Mouse (Mus musculus): ENCODE results near the gene Ltb.
"Not testable (repeated sequence)": the region's sequence is repeated elsewhere in the genome, so short reads cannot be mapped to it uniquely, and the experiment has no call there.

The Ltb gene

DNA sequence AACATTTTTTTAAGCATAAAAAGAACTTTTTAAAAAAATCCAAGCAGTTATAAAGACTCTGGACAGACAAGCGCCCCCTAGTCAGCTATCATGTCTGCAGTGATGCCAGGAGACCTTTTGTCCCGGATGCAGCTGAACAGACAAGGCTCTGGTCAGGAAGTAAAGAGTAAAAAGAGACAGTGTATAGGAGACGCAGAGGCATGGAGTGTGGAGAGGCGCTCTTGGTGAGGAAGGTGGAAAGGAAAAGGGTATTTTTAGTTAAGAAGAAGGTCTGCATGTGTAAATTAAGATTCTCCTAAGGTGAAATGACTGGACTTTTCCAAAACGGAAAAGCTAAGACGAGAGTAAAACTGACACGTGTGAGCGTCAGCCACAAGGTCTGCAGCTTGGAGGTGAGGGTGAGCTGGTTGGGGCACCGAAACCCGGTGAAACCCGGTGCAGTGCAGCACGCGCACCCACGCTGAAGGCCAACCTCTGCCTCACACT, 32.4 kb downstream of the Ltb start:
- DNase-seq (ENCODE audit: low spot score), result no peak

DNA sequence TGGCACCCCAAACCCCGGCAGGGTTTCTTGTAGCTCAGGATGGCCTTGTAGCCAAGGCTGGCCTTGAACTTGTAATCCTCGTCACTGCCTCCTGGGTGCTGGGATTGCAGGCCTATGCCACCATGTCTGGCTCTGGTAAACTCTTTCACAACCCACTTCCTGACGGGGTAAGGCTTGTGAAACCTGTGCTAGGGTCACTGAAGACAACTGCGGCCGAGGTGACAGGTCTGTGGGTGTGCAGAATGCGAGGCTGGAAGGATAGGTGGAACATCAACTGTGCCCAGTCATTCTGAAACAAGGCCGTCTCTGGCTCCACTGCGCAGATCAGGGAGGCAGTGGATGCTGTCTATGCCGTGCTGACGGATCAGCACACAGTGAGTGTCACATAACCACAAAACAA, 36.8 kb downstream of the Ltb start:
- no peak for DNase-seq (ENCODE audit: low spot score)

DNA sequence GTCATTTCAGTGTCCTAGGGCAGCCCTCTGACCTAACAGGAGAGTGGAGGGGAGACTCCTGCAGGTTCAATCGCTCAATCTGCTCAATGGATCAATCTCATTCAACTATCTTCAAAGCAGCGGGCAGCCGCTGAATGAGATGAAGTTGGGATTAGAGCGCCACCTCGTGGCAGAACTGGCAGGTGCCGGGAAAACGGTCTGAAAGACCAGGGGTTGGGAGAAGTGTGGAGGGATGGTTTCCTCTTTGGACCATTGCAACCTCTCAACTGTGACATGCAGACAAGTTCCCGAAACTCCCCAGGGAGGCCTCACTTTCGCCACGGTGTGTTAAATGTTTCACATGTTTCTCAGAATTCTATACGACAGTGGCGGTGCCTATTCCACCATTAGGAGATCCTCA, 37.8 kb downstream of the Ltb start:
- peak; percentile 81 for DNase-seq (ENCODE audit: low spot score)

DNA sequence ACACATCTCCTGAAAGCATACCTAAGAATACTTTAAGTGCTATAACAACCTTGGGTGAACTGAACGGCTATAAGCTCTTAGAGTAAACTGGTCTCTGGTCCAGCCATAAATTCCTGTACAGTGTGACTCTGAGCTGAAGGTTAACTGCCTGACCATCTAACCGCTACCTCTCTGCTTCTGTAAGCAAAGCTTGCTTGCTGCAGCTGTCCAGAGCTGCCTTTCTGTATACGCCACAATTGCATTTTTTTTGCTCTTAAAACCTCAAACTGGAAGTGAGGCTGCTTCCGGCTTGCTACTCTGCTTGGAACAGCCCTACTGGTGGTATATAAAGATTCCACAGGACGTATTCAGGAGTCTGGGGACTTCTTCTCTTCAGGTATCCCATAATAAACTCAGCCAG, 38.4 kb downstream of the Ltb start:
- no peak for DNase-seq (ENCODE audit: low spot score)

DNA sequence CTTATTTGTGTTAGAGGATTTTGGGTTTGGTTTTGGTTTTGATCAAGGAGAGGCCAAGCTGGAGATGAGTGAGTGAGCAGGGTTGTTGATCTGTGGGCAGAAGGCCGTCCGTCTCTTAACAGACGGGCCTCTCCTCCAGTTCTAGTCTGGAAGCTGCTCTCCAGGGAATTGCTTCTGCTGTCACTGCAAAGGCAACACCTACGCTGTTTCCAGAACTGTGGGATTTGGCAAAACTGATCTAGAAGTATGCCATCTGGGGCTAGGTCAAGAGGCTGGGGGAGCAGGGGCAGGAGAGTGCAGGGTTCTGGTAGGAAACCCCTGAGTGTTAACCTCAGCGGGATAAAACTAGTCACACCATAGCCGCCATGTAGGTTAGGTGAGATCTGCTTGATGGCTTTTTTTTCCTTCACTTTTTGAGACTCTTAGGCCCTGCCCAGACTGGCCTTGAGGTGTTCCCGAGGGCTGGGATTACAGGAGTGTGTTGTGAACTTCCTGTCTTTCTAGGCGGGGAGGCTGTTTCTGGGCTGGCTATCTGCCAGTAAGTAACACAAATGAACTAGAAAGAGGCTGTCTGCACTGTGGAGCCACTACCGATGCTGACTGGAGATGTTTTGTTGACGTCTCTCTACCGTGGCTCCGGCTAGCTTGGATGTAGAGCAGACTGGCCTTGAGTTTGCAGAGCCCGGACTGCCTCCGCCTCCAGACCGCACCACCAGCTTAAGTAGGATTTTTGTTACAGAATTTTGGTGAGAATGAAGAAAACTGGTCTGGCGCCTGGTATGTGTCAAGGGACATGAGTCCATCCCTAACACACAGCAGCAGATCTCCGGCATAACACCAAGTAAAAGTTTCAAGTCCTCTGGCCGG, 39.1 kb downstream of the Ltb start, which contains the start of gene Atp6v1g2:
Atp6v1g2 (plus strand) TSS at position 547 of the 867 bp plus-strand sequence.
- peak; percentile 45 for DNase-seq (ENCODE audit: low spot score)

DNA sequence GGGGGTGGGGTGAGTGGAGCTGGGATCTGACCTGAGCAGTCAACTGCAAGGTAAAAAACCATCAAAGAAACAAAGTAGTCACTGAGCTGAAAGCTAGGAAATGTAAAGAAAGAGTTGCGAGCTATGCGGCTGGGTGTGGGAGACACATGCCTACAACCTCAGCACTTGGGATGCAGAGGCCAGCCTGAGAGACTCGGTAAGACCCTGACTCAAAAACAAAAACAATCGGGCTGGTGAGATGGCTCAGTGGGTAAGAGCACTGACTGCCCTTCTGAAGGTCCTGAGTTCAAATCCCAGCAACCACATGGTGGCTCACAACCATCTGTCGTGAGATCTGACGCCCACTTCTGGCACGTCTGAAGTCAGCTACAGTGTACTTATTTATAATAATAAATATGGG, 39.9 kb downstream of the Ltb start:
- not testable (repeated sequence) for DNase-seq (ENCODE audit: low spot score)

DNA sequence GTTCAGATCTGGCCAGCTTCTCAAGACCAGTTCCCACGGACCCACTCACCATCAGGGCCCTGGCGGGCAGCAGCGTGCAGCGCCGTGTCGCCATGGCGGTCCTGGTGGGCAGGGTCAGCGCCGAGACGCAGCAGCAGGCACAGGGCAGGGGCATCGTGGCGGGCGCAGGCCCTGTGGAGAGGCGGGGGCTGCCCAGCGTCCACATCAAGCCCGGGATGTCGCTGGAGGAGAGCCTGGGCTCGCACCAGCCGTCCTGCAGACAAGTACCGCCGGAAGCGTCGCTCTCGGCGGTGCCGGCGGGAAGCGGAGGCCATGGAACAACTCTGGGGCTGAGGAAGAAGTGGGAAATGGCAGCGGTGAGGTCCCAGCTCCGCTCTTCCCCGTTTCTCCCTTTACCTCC, 40.7 kb downstream of the Ltb start:
- peak; percentile 65 for DNase-seq (ENCODE audit: low spot score)

DNA sequence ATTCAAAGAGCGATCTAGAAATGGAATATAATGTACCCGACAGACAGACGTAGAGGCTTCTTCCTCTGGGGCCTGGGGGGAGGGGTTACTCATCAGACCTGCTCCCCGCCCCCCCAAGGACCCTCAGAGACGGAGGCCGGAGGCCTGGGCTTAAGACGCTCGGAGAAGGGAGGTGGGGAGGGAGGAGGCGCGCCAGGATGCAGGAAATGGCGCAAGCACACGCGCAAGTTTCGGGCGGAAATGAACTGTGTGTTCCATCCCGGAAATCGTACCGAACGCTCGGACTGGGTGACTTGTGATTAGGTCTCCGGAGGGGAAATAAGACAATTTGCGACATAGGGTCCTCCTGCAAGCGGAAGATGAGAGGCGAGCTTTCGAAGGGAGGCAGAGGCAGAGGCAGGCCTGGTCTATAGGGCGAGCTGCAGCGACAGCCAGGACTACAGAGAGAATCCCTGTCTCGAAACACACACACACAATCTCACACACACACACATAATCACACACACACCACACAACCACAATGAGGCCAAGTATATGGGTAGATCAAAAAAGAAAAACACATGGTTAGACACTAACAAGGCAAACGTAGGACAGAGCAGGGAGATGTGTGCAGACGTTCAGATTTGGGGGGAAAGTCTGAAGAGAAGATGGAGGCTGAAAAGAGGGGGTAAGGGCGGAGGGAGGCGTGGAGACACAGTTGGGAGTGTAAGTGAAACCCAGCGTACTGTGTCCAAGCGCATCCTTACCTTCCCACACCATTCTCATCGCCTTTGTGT, 41.6 kb downstream of the Ltb start, which contains the start of gene Nfkbil1:
Nfkbil1 (minus strand) TSS at position 179 of the 776 bp plus-strand sequence.
- peak; percentile 87 for DNase-seq (ENCODE audit: low spot score)

DNA sequence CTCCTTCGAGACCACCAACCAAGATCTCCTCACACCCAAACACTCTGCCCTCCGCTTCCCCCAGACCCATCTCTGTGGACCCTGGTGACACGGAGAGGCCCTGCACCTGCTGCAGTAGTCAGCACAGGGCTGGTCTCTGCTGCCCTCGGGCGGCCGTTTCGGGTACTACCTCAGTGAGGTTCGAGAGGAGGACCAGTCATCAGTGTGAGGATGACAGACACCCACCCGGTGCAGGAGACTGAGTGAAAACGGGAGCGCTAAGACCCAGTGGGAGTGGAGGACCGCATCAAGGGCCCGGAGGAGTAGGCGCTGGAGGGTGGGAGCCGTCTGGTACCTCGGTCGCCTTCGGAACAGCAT, 42.1 kb downstream of the Ltb start:
- peak; percentile 95 for DNase-seq (ENCODE audit: low spot score)

DNA sequence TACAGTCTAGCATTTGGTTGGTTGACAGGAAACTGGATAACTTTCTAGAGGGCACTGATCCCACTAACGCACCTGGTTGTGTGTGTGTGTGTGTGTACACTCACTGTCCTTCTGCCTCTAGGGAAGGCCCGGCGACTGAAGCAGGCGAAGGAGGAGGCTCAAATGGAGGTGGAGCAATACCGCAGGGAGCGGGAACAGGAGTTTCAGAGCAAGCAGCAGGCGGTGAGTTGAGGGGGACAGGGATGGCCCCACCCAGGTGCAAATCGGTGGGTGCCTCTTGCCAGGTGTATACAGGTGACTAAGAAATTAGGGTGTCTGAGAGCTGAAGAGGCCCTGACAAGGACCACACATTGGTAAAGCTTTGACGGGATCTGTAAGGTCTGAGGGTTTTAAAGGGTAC, 42.8 kb downstream of the Ltb start:
- DNase-seq (ENCODE audit: low spot score), result no peak

DNA sequence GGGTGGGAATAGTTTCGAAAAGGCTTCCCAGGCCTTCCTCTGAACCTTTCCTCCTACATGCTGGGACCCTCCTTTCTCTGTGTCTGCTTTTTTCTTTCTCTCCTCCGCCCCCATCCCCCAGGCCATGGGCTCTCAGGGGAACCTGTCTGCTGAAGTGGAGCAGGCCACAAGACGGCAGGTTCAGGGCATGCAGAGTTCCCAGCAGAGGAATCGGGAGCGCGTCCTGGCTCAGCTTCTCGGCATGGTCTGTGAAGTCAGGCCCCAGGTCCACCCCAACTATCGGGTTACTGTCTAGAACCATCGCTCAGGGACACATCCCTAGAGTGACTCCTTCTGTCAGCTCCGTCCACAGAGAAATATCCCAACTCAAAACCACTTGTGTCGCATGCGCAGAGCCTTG, 43.3 kb downstream of the Ltb start:
- DNase-seq (ENCODE audit: low spot score), result no peak

DNA sequence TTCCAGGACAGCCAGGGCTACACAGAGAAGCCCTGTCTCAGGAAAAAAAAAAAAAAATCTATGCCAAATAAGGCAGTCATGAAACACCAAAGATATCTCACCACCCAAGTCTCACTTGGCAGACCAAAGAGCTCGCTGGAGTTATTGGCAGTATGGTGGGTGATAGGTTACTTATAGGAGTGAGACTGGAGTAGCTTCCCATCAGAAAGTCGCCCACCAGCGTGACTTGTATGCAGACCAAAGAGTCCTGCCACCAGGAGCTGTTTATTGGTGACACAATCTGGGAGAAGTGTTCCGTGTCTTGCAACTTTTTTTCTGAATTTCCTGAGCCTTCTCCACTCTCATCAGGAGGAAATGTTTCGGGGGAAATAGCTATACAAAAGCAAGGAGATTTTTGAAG, 45.5 kb downstream of the Ltb start:
- DNase-seq (ENCODE audit: low spot score), result no peak

DNA sequence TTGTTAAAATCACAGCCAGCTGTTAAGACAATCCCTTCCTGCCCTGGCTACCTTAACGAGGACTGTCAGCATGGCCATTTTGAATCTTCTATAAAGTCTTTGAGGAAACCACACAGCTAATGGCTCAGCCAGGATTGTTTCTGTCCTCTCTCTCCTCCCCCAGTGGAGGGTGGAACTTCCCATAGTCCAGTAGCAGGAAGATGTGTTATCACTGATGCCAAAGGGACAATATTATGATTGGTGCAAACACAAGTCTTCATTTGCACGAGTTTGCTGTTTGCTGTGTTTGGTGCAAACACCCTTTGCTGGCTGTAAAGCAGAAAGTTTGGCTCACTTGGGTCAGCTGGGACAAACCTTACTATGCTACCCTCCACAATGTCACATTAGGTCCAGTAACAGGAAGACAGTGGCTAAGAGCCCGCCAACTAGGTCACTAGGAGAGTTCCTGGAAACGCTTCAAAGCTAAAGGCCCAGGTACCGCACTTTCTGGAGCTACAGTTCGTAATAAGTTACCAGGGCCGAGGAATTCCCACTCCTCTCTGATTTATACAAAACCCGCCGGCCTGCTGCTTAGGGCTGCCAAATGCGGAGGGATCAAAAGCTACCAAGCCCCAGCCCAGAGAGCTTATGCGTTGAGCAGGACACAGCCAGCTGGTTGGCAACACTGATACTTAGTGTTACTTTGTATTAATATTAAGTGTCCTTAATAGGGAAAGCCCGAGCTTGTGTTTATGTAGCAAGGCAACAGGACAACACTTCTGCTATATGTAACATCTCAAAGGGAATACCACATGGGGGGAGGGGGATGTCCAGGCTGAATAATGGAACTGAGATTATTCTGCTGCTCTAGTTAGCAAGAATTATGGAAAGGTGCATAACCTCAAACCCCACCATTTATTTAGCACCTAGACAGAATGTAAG, 46.4 kb downstream of the Ltb start:
- no peak for DNase-seq (ENCODE audit: low spot score)

DNA sequence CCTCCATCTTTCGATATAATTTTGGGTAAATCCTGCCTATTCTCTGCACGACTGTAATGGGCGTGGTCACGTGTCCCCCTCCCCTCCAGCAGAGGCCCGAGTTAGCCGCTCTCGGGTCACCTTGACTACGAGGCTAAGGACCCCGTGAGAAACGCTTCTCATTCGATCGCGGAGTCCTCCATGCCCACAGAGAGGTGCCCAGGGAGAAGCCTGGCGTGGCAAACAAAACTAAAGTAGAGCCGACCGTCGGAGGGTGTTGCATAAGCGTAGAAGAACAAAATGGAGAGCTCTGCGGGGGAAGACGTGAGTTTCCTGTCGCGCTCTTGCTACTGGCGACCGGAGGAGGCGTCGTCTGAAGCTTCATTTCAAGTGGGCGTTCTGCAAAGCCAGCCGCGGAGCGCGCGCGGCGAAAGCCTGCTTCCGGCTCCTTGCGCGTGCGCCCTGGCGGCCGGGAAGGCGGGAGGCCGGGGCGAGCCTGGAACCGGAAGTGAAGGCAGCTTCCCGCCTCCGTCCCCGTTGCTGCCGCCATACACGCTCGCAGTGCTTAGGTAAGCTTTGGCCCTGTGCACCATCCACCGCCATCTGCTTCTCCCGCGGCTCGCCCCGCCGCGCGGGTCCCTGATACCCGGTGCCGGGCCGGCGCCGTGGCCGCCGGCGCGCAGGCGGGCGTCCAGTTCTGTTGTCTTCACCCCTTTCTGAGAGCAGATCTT, 47.2 kb downstream of the Ltb start, which contains the start of gene Ddx39b:
Ddx39b (plus strand) TSS at position 442 of the 710 bp plus-strand sequence.
- DNase-seq (ENCODE audit: low spot score), result peak; percentile 97

DNA sequence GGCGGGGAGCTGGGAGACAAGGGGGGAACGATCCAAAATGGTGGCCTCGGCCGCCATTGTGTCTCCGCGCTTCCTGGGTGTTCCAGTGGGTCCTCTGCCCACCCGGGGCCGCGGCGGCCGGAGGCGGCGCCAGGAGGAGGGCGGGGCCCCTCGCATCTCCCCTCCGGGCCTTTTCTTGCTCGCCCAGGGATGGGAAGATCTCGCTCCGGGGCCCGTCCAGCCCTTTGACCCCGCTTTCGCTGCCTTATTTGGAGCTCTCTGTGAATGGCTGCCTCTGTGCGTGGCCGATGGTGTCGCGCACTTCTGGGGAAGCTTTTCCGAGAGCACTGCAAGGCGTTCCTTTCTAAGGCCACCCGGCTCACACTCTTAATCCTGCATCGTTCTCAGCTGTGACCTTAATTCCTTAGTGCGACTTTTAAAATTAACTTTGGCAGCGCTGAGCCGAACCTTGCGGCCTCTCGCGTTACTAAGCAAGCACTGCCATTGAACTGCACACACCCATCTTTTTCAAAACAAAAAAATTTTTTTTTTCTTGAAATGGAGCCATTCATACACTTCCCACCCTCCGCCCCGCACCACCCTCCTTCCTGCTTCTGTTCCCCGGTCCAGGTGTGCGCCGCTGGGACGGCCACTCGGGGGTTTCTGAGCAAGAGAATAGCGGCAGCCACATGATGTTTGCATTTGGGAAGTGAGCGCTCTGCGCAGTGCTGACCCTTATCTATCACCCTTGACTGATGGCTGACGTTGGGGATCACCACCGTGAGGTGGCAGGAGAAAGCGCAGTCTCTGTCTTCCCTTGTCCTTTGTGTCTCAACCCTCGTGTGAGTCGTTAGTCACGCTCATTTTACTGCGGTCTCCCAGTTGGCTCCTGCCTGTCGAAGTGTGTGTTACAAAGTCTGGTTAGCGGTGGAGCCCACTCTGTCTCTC, 48.0 kb downstream of the Ltb start:
- peak; percentile 53 for DNase-seq (ENCODE audit: low spot score)

DNA sequence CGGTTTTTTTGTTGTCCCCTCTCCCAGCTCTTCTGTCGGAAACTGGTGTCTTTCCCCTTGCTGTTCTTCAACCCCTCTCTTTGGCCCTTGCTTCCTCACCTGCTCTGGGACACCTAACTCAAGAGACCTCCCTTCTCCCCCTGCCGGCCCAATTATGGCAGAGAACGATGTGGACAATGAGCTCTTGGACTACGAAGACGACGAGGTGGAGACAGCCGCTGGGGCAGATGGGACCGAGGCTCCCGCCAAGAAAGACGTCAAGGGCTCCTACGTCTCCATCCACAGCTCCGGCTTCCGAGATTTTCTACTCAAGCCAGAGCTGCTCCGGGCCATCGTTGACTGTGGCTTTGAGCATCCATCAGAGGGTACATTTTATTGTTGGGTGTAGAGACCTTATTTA, 48.8 kb downstream of the Ltb start:
- peak; percentile 44 for DNase-seq (ENCODE audit: low spot score)

DNA sequence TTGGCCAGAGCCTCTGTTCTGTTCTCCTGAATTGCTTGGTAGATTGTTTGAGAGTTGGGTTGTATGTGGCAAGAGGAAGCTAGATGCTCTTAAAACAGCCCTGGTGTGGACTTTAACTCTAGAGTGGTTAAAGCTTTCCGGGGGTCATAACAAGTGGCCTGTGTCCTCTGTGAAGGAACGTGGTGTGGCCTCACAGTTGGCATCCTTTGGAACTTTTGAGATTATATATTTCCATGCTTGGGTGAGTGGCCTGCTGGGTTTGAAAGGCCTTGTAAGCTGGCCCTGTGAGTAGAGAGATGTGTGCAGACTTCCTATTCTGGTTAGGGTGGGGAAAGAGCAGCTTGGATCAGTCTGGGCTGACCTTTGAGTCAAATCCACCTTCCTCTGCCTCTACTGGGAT, 50.8 kb downstream of the Ltb start:
- no peak for DNase-seq (ENCODE audit: low spot score)

All from ovary, postnatal 36 days (tissue).